Mouse (Mus musculus): ENCODE data around the gene Ppp6r2. TPM values are rescaled to one million over a fixed set of nuclear protein-coding genes. Genes with fewer than 3 reads are reported as not detected.

Ppp6r2 gene
- polyA plus RNA-seq (2016; fragmentation: Nextera tagmentation; extraction: Ambion mirVana) = 12.4 and 23.5 TPM in 2 replicates

DNA sequence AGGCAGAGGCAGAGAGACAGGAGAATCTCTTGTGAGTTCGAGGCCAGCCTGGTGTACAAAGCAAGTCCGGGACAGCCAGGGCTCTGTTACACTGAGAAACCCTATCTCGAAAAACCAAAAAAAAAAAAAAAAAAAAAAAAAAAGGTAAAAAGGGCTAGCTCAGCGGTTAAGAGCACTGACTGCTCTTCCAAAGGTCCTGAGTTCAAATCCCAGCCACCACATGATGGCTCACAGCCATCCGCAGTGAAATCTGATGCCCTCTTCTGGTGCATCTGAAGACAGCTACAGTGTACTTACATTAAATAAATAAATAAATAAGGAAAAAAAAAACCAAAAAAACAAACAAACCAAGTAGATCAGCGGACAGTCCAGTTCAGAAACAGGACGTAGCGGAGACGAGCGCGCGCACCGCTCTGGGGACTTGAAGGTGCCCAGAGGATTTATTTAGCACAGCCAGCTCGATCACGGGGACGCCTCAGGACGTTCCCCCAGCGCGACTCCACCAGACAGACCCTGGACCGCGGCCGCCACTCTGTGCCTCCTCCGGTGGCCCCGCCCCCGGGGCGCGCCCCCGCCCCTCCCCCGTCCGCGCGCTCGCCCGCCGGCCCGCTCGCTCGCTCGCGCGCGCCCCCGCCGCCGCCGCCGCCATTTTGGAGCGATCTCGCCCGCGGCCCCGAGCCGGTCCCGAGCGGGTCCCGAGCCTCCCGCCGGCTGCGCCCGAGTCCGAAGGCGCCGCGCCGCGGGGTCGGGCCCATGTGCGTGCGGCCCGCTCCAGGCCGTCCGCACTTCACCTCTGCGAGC lies at the start of gene Ppp6r2:
TSS of gene Ppp6r2 (plus strand) at position 639 of the 801 bp plus-strand sequence.
- H3K27me3 ChIP-seq (ENCODE audit: insufficient read depth, poor library complexity, severe bottlenecking) = no peaks in the 10 kb centered on the region
- WGBS = 3% methylated on average over 68 of the region's 73 CpGs
- peak; percentile 92 for DNase-seq (ENCODE audit: low spot score)

DNA sequence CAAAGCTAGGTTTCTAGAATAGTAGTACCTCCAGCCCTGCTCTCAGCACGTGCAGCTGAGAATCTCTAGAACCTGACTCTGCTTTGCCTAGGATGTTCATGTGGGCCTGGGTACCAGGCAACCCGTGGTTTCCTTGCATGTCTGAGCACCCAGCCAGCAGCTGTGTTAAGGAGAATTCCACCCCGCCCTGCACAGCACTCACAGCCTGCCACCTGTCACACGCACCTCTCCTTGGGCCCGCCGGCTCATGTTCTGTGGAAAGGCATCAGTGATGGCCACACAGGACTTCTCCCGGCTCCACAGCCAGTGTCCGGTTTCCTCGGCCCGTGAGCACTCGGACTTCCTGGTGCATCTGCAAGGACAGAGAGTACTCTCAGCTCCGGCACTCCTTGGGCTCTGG lies 45.9 kb upstream of the Ppp6r2 start:
- no peak for DNase-seq (ENCODE audit: low spot score)
- peaks cover 87% of the 10 kb centered on the region for H3K36me3 ChIP-seq

More for the DNA sequence above, at the start of gene Ppp6r2:
- no peaks in the 10 kb centered on the region for H3K9me3 ChIP-seq
- peaks cover 19% of the 10 kb centered on the region for H3K4me1 ChIP-seq
- H3K27ac ChIP-seq = peak within 1 kb of the TSS; percentile 97
- H3K4me3 ChIP-seq = peak within 1 kb of the TSS; percentile 94
- H3K36me3 ChIP-seq = peaks cover 8% of the 10 kb centered on the region

DNA sequence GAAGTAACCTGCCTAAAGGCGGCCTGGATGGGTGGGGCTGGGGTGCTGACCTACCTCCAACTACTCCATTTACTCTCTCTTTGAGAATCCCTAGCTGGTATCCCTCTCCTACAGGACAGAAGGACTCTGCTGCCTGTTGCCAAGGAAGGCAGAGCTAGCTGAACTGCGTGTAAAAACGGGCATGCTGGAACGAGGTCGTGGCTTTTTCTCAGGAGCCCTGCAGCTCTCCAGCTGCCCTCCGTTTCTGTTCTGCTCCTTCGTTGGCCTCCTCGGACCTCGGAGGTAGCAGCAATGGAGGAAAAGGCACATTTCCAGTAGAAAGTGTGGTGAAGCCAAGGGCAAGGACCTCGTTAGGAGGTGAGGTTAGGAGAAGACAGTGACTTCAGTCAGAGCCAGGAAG lies 42.4 kb upstream of the Ppp6r2 start:
- H3K27me3 ChIP-seq (ENCODE audit: insufficient read depth, poor library complexity, severe bottlenecking) = no peaks in the 10 kb centered on the region
- H3K9me3 ChIP-seq = no peaks in the 10 kb centered on the region
- H3K27ac ChIP-seq = peak overlapping the region; percentile 88
- peaks cover 53% of the 10 kb centered on the region for H3K36me3 ChIP-seq
- DNase-seq (ENCODE audit: low spot score) = no peak
- peak overlapping the region; percentile 46 for H3K4me3 ChIP-seq
- 41% methylated on average over 10 of the region's 10 CpGs for WGBS
- H3K4me1 ChIP-seq = peaks cover 61% of the 10 kb centered on the region

More for the DNA sequence above, 45.9 kb upstream of the Ppp6r2 start:
- WGBS = 92% methylated on average over 12 of the region's 12 CpGs
- H3K4me3 ChIP-seq = no peak overlapping the region
- H3K27ac ChIP-seq = no peak overlapping the region
- H3K4me1 ChIP-seq = peaks cover 28% of the 10 kb centered on the region
- no peaks in the 10 kb centered on the region for H3K9me3 ChIP-seq
- no peaks in the 10 kb centered on the region for H3K27me3 ChIP-seq (ENCODE audit: insufficient read depth, poor library complexity, severe bottlenecking)

DNA sequence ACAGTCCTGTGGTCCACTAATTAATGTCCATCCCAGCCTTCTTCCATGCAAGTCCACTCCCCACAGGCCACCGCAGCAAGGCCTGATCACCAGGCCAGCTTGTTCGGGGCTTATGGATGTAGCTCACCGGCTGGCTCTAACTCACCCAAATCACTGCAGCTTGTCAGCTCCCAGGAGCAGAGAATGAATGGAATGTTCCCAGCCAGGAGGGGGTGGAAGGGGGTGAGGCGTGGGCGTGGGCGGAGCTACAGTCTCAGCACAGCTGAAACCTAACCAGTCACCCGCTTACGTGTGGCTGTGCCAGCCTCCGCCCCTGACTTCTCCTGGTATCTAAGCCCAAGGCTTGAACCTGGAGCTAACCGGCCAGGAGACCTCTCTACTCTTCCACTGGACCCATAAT lies 41.9 kb upstream of the Ppp6r2 start:
- Histone ChIP-seq H3K27me3 (ENCODE audit: insufficient read depth, poor library complexity, severe bottlenecking) (no peaks in the 10 kb centered on the region), H3K36me3 (peaks cover 48% of the 10 kb centered on the region), H3K4me1 (peaks cover 66% of the 10 kb centered on the region), H3K27ac (peak overlapping the region; percentile 88), H3K9me3 (no peaks in the 10 kb centered on the region), H3K4me3 (peak overlapping the region; percentile 46)
- DNase-seq (ENCODE audit: low spot score) = peak; percentile 94
- 2% methylated on average over 10 of the region's 10 CpGs for WGBS

DNA sequence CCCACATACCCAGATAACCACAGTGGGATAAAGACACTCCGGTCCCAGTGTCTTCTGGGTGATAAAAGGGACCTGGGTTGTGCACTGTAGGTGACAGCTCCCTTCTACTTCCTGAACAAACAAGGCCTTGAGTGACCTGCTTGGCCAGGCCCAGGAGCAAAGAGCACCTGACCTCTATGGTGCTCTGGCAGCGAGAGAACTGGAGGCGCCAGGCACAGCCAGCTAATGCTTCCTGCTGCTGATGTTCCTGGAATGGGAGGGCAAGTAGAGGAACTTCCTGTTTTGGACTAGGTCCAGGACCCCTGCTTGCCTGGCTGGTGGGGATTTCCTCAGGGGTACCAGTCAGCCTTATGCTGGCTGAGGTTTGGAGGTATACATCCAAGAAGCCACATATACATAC lies 41.3 kb upstream of the Ppp6r2 start:
- Histone ChIP-seq H3K27me3 (ENCODE audit: insufficient read depth, poor library complexity, severe bottlenecking) (no peaks in the 10 kb centered on the region), H3K9me3 (no peaks in the 10 kb centered on the region), H3K27ac (peak overlapping the region; percentile 88), H3K36me3 (peaks cover 41% of the 10 kb centered on the region), H3K4me3 (peak overlapping the region; percentile 46; the same call in 1 of the 2 replicates), H3K4me1 (peaks cover 72% of the 10 kb centered on the region)
- 38% methylated on average over 3 of the region's 3 CpGs for WGBS
- DNase-seq (ENCODE audit: low spot score) = no peak

DNA sequence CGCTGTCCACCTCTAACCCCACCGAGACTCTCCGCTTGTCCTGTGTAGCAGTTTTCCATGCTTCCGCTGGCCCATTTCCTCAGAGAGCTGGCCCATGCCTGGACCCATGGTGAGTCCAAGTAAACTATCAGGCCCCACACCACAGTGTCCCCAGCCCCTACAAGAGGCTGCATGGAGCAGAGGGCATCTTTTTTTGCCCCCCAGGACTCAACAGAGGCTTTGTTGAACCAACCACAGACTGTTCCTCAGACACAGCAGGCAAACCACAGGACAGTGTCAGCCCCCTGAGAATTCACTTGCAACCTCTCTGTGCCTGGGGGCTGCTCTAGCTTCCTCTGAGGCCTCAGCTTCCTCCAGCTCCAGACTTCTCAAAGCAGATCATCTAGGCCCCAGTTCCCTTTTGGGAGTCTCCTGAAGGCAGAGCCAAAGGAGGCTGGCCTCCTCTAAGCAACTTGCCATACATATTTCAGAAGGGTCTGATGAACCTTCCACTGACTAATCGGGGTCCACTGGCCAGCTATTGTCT lies 39.8 kb upstream of the Ppp6r2 start:
- no peak for DNase-seq (ENCODE audit: low spot score)
- WGBS = 91% methylated on average over 5 of the region's 5 CpGs
- Histone ChIP-seq H3K4me3 (no peak overlapping the region), H3K4me1 (peaks cover 87% of the 10 kb centered on the region), H3K27me3 (ENCODE audit: insufficient read depth, poor library complexity, severe bottlenecking) (no peaks in the 10 kb centered on the region), H3K9me3 (no peaks in the 10 kb centered on the region), H3K36me3 (peaks cover 26% of the 10 kb centered on the region), H3K27ac (peak overlapping the region; percentile 32; the same call in 1 of the 2 replicates)

DNA sequence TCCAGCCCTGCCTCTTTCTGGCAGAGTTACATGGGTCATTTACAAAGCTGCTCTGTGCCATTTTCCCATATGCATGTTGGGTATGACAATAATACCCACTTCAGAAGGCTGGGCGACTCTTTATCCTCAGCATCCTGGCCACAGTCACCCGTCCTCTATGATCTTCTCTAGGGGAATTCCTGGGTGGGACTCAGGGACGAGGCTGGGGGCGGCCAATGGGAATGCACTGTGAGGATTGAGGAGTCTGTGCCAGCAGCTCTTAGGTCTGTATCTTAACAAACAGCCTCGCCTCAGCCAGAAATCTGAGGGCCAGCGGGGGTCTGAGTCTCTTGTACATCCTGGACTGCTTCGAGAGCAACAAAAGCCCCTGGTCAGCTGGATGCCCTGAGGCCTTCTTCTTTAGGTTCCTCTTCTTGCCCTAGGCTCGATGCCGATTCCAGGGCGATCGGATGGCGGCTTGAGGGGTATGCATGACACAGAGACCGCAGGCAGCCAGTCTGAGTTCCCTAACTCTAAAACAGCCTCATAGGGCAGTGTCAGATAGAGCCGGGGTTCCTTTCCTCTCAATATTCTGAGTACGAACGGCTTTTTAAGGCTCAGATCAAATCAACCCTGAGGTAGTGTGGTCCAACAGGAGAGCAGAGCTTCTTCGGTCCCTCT lies 38.9 kb upstream of the Ppp6r2 start:
- peak overlapping the region; percentile 90 for H3K27ac ChIP-seq
- peak overlapping the region; percentile 80 for H3K4me3 ChIP-seq
- H3K4me1 ChIP-seq = peaks cover 95% of the 10 kb centered on the region
- no peaks in the 10 kb centered on the region for H3K27me3 ChIP-seq (ENCODE audit: insufficient read depth, poor library complexity, severe bottlenecking)
- peaks cover 18% of the 10 kb centered on the region for H3K36me3 ChIP-seq
- WGBS = 49% methylated on average over 17 of the region's 17 CpGs
- no peaks in the 10 kb centered on the region for H3K9me3 ChIP-seq
- DNase-seq (ENCODE audit: low spot score) = no peak

DNA sequence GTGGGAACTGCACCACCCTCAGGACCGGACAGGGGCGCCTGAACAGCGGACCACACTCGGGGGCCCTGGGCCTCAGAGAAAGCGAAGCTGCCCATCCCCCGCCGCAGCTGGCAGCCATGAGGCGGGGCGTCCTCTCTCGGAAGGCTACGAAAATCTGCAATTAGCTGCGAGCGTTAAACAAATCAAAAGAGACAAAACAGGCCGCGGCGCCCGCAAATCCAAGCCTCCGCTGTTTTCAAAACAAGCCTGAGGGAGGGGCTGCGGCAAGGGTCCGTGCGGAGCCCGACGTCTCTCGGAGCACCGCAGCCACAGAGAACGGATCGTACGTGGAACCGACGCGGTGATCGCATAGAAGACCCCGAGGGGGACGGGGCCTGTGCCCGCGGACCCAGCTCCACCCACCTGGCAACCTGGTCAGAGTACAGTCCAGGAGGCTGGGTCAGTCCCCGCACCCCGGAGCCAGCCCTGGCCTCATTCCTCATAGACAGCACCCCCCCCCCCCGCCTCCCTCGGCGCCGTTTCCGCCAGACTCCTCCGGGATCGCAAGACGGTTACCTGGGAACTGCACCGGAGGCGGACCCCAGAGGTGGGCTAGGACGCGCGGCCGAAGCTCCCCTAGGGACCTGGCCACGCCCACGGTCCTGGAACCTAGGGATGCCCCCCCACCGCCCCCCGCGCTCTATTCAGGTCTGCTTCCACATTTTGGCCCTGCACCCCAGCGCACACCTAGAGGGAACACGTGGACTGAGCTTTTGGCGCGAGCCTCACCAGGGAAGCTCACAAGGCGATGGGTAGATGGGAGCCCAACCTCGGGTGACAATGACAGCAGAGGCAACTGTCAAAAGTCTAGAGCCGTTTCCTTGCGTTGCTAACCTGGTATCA lies 38.1 kb upstream of the Ppp6r2 start:
- DNase-seq (ENCODE audit: low spot score) = no peak
- under 1% methylated on average over 64 of the region's 65 CpGs for WGBS
- Histone ChIP-seq H3K27ac (peak overlapping the region; percentile 90), H3K9me3 (no peaks in the 10 kb centered on the region), H3K4me3 (peak overlapping the region; percentile 80), H3K4me1 (peaks cover 98% of the 10 kb centered on the region), H3K27me3 (ENCODE audit: insufficient read depth, poor library complexity, severe bottlenecking) (no peaks in the 10 kb centered on the region), H3K36me3 (peaks cover 10% of the 10 kb centered on the region)

DNA sequence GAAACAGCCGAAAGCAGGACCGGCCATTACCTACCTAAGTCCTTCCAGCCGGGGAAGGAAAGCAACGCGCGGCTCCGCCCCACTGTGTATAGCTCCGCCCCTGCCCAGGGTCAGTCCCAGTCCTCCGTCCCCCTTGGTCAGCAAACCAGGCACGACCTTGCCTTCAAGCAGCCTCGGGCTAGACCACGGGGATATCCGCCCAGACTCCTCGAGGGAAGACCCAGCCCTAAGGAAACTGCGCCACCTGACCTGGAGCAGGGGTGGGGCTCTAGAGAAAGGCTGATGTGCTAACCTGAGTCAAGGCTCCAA lies 37.5 kb upstream of the Ppp6r2 start:
- peak; percentile 89 for DNase-seq (ENCODE audit: low spot score)
- peak overlapping the region; percentile 80 for H3K4me3 ChIP-seq
- H3K27me3 ChIP-seq (ENCODE audit: insufficient read depth, poor library complexity, severe bottlenecking) = no peaks in the 10 kb centered on the region
- H3K36me3 ChIP-seq = peaks cover 5% of the 10 kb centered on the region; the same call in 1 of the 2 replicates
- WGBS = under 1% methylated on average over 15 of the region's 15 CpGs
- H3K9me3 ChIP-seq = no peaks in the 10 kb centered on the region
- peak overlapping the region; percentile 90 for H3K27ac ChIP-seq
- H3K4me1 ChIP-seq = peaks cover 98% of the 10 kb centered on the region

DNA sequence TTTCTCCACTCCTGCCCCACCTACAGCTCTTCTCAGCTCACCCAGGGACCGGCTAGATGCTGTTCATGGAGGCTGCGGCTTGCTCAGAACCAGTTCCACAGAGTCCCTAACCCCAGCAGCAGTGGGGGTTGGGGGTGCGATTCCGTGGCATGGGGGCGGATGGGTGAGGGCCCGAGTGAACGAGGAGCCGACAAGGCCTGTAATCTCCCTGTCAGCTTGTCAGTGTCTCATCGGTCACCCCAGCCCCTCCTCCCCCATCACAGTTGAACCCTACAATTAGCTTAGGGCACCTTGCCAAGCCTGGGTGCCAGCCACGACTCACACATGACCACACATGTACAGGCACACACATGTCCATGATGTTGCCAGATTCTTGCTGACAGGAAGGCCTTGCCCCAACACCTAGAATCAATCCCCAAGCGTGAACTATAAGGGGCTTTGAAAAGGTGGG lies 36.4 kb upstream of the Ppp6r2 start:
- Histone ChIP-seq H3K36me3 (0 out of 2 replicates have a peak, but pooled peaks cover 3% of the 10 kb centered on the region), H3K9me3 (no peaks in the 10 kb centered on the region), H3K4me3 (no peak overlapping the region; the same call in 1 of the 2 replicates), H3K27me3 (ENCODE audit: insufficient read depth, poor library complexity, severe bottlenecking) (no peaks in the 10 kb centered on the region), H3K27ac (peak overlapping the region; percentile 12; the same call in 1 of the 2 replicates), H3K4me1 (peaks cover 96% of the 10 kb centered on the region)
- no peak for DNase-seq (ENCODE audit: low spot score)
- WGBS = 44% methylated on average over 11 of the region's 11 CpGs

DNA sequence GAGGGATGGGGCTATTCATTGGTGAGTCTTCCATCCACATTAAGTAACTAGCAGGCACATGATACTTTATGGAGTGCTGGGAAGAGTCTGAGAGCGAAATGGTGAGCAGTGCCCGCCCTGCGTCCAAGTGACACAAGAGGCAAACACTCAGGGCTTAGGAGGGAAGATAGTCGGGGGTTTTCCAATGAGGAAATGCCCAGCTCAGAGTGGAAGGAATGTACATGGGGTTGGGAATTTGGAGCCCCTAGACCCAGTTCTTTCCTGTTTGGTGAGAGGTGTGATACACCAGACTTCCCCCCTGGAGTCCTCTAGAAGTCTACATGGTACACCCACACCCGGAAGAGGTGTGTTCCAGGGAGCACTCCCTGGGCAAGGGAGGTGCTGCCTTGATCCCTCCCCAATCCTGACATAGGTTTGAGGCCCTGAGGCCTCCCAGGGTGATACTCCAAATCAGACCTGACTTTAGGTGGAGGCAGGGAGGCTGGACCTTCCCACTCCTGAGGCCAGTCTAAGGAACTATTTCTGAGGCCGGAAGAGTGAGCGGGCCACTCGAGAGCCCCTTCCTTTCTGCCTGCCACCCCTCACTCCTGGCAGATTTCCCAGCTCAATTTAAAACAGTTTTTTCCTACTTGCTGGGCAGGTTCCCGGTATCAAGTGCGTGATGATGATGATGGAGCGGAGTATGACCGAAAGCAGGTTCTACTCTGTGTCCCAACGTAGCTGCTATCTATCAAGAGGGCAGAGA lies 35.8 kb upstream of the Ppp6r2 start:
- no peak for DNase-seq (ENCODE audit: low spot score)
- H3K27ac ChIP-seq = 0 out of 2 replicates have a peak overlapping the region, but pooled peaks have one; percentile 25
- WGBS = 73% methylated on average over 13 of the region's 13 CpGs

DNA sequence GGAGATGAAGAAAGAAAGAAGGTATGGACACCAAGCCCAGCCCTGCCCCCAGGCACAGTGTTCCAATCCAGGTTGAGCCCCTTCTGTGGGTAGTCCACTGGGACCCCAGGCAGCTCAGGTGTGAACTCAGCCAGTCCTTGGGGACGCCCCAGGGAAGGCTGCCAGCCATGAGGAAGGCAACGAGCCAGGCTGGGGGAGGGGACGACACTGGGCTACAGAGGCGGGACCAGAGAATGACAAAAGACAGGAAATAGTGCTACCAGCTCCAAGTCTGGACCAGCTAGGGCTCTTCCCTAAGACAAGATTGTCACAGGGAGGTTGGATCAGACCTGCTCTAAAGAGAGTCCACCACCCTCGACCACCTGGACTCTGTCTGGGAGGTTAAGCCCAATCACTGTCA lies 34.2 kb upstream of the Ppp6r2 start:
- Histone ChIP-seq H3K36me3 (no peaks in the 10 kb centered on the region), H3K27me3 (ENCODE audit: insufficient read depth, poor library complexity, severe bottlenecking) (no peaks in the 10 kb centered on the region), H3K4me1 (peaks cover 90% of the 10 kb centered on the region), H3K9me3 (no peaks in the 10 kb centered on the region), H3K27ac (peak overlapping the region; percentile 93), H3K4me3 (peak overlapping the region; percentile 27; the same call in 1 of the 2 replicates)
- no peak for DNase-seq (ENCODE audit: low spot score)
- WGBS = 18% methylated on average over 5 of the region's 5 CpGs

More for the DNA sequence above, 35.8 kb upstream of the Ppp6r2 start:
- Histone ChIP-seq H3K9me3 (no peaks in the 10 kb centered on the region), H3K36me3 (no peaks in the 10 kb centered on the region), H3K27me3 (ENCODE audit: insufficient read depth, poor library complexity, severe bottlenecking) (no peaks in the 10 kb centered on the region), H3K4me3 (no peak overlapping the region), H3K4me1 (peaks cover 90% of the 10 kb centered on the region)

All from heart, embryonic 10.5 days (tissue).